Mouse (Mus musculus) liver (tissue): Measurements from ENCODE around the gene Rhox10.
A peak's percentile ranks its signal among the peaks of the same experiment; 100 is the strongest.
"Not testable (repeated sequence)": the region's sequence is repeated elsewhere in the genome, so short reads cannot be mapped to it uniquely, and the experiment has no call there.

ENCODE experiments used
- DNase-seq: peaks from one replicate; pipeline ENCODE4 v3.0.0-alpha.2; 2020; ENCODE audit warnings: mixed read lengths

The Rhox10 gene

DNA sequence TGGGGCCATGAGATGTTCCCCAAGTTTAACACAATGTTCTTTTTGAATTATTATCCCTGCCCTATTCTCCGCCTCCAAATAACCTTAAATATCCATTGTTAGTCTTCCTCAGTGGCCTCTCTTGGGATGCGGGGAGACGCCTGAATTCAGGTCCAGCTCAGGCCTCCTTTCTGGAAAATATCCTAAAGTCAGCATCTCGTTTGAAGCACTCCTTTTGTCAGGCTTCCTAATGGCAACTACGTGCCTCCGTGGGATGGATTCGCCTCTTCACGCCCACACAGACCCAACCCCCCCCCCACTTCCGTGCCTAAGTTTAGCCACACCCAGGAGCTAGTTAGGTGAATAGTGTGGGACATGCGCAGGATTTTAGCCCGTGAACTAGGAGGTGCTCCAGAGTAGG, at the start of gene Rhox10:
Rhox10 (plus strand) TSS at position 301 of the 400 bp plus-strand sequence.
- DNase-seq = no peak

DNA sequence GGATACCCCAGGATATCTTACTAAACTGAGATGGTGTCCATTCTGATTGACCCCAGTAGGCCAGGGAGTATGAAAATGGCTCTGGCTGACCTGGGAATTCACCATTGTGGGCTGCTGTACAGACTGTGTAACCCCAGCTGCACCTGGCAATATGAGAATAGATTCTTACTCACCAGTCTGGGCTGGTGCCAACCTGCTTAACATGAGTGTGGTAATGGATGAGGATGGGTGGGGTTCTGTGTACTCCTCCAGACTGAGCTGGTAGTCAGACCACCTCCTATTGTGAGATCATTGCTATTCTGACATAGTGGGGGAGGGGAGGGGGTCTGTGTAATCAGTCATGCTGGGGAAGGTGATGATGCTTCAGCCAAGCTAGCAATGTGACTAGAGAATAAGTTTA, 47.7 kb upstream of the Rhox10 start, which contains the start of gene Btg1-ps1:
Btg1-ps1 (minus strand) TSS at position 219 of the 400 bp plus-strand sequence.
- DNase-seq = not testable (repeated sequence)

GRCm38 (mm10) chrX:38033841-38034240, 32.4 kb upstream of the Rhox10 start:
- no peak for DNase-seq

GRCm38 (mm10) chrX:38039666-38040065, 26.6 kb upstream of the Rhox10 start:
- no peak for DNase-seq

DNA sequence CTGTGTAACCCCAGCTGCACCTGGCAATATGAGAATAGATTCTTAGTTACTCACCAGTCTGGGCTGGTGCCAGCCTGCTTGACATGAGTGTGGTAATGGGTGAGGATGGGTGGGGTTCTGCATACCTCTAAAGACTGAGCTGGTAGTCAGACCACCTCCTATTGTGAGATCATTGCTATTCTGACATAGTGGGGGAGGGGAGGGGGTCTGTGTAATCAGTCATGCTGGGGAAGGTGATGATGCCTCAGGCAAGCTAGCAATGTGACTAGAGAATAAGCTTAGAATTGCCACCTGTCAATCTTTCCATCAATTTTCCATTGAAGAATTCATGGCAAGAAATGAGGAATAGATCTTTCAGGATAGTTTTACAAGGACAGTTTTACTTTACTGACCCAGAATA, 23.3 kb upstream of the Rhox10 start, which contains the start of gene Btg1-ps2:
Btg1-ps2 (minus strand) TSS at position 101 of the 400 bp plus-strand sequence.
- DNase-seq = not testable (repeated sequence)

DNA sequence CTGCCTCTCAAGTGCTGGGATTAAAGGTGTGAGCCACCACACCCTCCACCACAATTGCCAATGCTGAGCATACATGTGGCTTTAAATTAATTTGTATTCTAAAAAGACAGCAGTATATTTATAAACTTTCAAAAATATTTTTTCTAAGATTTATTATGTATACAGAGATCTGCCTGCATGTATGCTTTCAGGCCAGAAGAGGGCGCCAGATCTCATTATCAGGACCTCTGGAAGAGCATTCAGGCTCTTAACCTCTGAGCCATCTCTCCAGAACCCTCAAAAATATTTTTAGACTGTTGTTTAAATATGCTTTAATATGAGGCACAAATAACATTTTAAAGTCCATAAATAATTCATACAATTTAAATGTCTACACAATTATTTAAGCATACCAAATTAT, 4.7 kb upstream of the Rhox10 start:
- no peak for DNase-seq

DNA sequence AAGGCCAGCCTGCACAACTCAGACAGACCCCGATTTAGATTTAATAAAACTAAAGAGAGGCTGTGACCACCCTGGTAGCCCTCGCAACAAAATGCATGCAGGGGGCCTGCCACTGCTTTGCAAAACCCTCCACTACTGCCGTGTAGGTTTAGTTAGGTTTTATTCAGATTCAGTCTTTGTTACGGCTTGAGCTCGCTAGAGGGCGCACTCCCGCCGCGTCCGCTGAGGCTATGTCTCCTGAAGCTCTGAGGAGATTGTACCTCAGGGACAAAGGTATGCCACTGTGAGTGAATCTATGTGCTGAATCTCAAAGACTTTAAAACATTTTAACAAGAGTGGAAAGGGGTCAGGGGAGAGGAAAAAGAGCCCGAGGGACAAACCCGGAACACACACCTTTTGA, 18.0 kb downstream of the Rhox10 start:
- DNase-seq = peak; percentile 37

DNA sequence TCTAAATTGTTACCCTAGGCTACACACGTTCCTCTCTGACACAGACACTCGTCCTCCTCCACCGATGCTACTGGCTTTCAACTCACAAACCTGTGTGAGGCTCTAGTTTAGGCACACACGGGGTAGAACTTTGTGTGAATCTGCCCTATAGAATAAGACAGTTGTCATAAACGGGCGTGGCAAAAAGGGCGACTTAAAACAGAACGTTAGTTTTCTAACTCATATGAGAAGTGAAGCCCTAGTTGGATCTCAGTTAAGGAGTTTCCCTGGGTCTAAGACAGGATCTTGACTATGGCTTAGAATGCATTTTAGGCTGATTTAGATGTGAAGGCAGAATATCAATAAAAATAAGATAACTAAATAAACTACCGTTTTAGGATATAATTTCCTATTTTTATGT, 18.8 kb downstream of the Rhox10 start, which contains the start of gene Rhox11:
Rhox11 (minus strand) TSS at position 101 of the 400 bp plus-strand sequence.
- DNase-seq = no peak

- DNase-seq = no peak
Observed at GRCm38 (mm10) chrX:38110807-38111206, 44.5 kb downstream of the Rhox10 start, which contains the start of gene Rhox12. TSS of gene Rhox12 (minus strand) at chrX:38110907.

DNA sequence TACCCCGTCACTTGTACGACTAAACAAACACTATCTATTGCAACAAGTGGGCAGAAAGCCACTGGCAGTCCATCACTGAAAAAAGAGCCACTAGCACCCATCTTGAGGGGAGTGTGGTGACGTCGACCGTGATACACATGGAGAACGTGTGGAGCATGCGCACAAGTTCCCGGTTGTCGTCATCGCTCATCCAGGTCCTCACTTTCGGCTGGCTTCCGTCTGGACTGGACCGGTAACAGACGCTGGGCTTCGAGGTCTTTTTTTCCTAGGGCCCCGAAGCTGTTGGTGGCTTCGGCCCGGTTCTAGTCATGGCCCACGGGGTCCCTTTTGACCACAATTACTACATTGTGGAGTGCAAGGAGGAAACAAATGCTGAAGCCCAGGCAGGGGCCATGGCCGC, 54.7 kb downstream of the Rhox10 start, which contains the start of gene Rhox13:
Rhox13 (plus strand) TSS at position 238 of the 400 bp plus-strand sequence.
- DNase-seq = no peak
